Mouse (Mus musculus) retina, embryonic 14.5 days (tissue): Measurements from ENCODE around the gene Itgad.

Experiments
- DNase-seq: peaks from one replicate; pipeline ENCODE4 v3.0.0-alpha.2; 2015; ENCODE audit warnings: low spot score

Gene Itgad

GRCm38 (mm10) chr7:128180126-128180525, 25.9 kb downstream of the Itgad start:
- no peak for DNase-seq

- DNase-seq, result no peak
Observed at GRCm38 (mm10) chr7:128180546-128180945, 26.4 kb downstream of the Itgad start.

- DNase-seq, result no peak
Observed at GRCm38 (mm10) chr7:128181691-128182090, 27.5 kb downstream of the Itgad start.

GRCm38 (mm10) chr7:128201607-128202006, 47.4 kb downstream of the Itgad start:
- DNase-seq, result no peak

- DNase-seq, result no peak
Observed at GRCm38 (mm10) chr7:128203071-128203470, 48.9 kb downstream of the Itgad start.

- DNase-seq, result no peak
Observed at GRCm38 (mm10) chr7:128204179-128204578, 50.0 kb downstream of the Itgad start.

- no peak for DNase-seq
Observed at GRCm38 (mm10) chr7:128205695-128206094, 51.5 kb downstream of the Itgad start.

- DNase-seq, result no peak
Observed at GRCm38 (mm10) chr7:128206152-128206551, 52.0 kb downstream of the Itgad start, which contains the start of gene Cox6a2. Gene Cox6a2 (minus strand): TSS chr7:128206387.

- DNase-seq, result peak; percentile 90
Observed at GRCm38 (mm10) chr7:128208187-128208586, 54.0 kb downstream of the Itgad start.

GRCm38 (mm10) chr7:128209826-128210225, 55.6 kb downstream of the Itgad start:
- DNase-seq, result no peak

GRCm38 (mm10) chr7:128219952-128220351, 65.8 kb downstream of the Itgad start:
- DNase-seq, result no peak

GRCm38 (mm10) chr7:128220936-128221335, 66.8 kb downstream of the Itgad start:
- DNase-seq, result no peak

GRCm38 (mm10) chr7:128231741-128232140, 77.6 kb downstream of the Itgad start:
- DNase-seq, result no peak

- DNase-seq, result no peak
Observed at GRCm38 (mm10) chr7:128234796-128235195, 80.6 kb downstream of the Itgad start.

- DNase-seq, result no peak
Observed at GRCm38 (mm10) chr7:128235481-128235880, 81.3 kb downstream of the Itgad start.

GRCm38 (mm10) chr7:128236426-128236825, 82.2 kb downstream of the Itgad start:
- no peak for DNase-seq

GRCm38 (mm10) chr7:128236856-128237592, 82.8 kb downstream of the Itgad start, which contains the start of gene Armc5:
Gene Armc5 (plus strand): TSS chr7:128237342.
- peak; percentile 93 for DNase-seq

GRCm38 (mm10) chr7:128237593-128237926, 83.4 kb downstream of the Itgad start:
- no peak for DNase-seq

GRCm38 (mm10) chr7:128237927-128238778, 84.0 kb downstream of the Itgad start, which contains the start of gene 9130023H24Rik:
Gene 9130023H24Rik (minus strand): TSS chr7:128238031.
- peak; percentile 100 for DNase-seq

GRCm38 (mm10) chr7:128238991-128239390, 84.8 kb downstream of the Itgad start:
- DNase-seq, result peak; percentile 72

- no peak for DNase-seq
Observed at GRCm38 (mm10) chr7:128240131-128240784, 86.1 kb downstream of the Itgad start.

- no peak for DNase-seq
Observed at GRCm38 (mm10) chr7:128242331-128242730, 88.2 kb downstream of the Itgad start.
